Mouse (Mus musculus): ENCODE data around the gene Wwox. TPM values are rescaled to one million over a fixed set of nuclear protein-coding genes. Genes with fewer than 3 reads are reported as not detected.

Wwox gene
- polyA plus RNA-seq, 1 experiment from 2014 or later = 11.3 TPM

GRCm38 (mm10) chr8:114452781-114453221 is 13.3 kb downstream of the Wwox start:
- Histone ChIP-seq H3K9ac (ENCODE audit: low read length) (no peak overlapping the region), H3K4me1 (ENCODE audit: control insufficient read depth in 2 of 2, insufficient read depth in 2 of 2, low read length in 2 of 2) (peaks cover 27% of the 10 kb centered on the region in 2 experiments), H3K36me3 (ENCODE audit: control insufficient read depth, insufficient read depth, low read length) (no peaks in the 10 kb centered on the region), H3K27me3 (ENCODE audit: control insufficient read depth, insufficient read depth, low read length) (no peaks in the 10 kb centered on the region), H3K4me3 (ENCODE audit: control insufficient read depth in 1 of 2, insufficient read depth in 1 of 2, low read depth in 1 of 2, low read length in 2 of 2) (no peak overlapping the region), H3K4me2 (ENCODE audit: low read length) (peak overlapping the region; percentile 7; the same call in 1 of the 2 replicates), H3K27ac (replicated peaks in 1 of 2; ENCODE audit: control insufficient read depth in 1 of 2, insufficient read depth in 1 of 2, low read depth in 2 of 2, low read length in 2 of 2) (no peak overlapping the region), H3K9me3 (ENCODE audit: control insufficient read depth, low read length) (no peaks in the 10 kb centered on the region)
- no peak for ATAC-seq (ENCODE audit: insufficient number of reproducible peaks, insufficient read depth, low FRiP score, low read depth)
- WGBS = 17% methylated on average over 9 of the region's 9 CpGs

GRCm38 (mm10) chr8:114455302-114455701 is 15.8 kb downstream of the Wwox start:
- peaks cover 16 to 24% of the 10 kb centered on the region in 2 experiments for H3K4me1 ChIP-seq (ENCODE audit: control insufficient read depth in 2 of 2, insufficient read depth in 2 of 2, low read length in 2 of 2)
- no peaks in the 10 kb centered on the region for H3K9me3 ChIP-seq (ENCODE audit: control insufficient read depth, low read length)
- H3K9ac ChIP-seq (ENCODE audit: low read length) = no peak overlapping the region
- H3K4me2 ChIP-seq (ENCODE audit: low read length) = no peak overlapping the region
- no peak for ATAC-seq (ENCODE audit: insufficient number of reproducible peaks, insufficient read depth, low FRiP score, low read depth)
- no peaks in the 10 kb centered on the region for H3K36me3 ChIP-seq (ENCODE audit: control insufficient read depth, insufficient read depth, low read length)
- WGBS = 95% methylated on average over 8 of the region's 8 CpGs
- peak overlapping the region; percentile 89 to 95; a peak in 3 of 4 replicates for H3K27ac ChIP-seq (replicated peaks in 1 of 2; ENCODE audit: control insufficient read depth in 1 of 2, insufficient read depth in 1 of 2, low read depth in 2 of 2, low read length in 2 of 2)
- no peak overlapping the region for H3K4me3 ChIP-seq (ENCODE audit: control insufficient read depth in 1 of 2, insufficient read depth in 1 of 2, low read depth in 1 of 2, low read length in 2 of 2)
- H3K27me3 ChIP-seq (ENCODE audit: control insufficient read depth, insufficient read depth, low read length) = no peaks in the 10 kb centered on the region

DNA sequence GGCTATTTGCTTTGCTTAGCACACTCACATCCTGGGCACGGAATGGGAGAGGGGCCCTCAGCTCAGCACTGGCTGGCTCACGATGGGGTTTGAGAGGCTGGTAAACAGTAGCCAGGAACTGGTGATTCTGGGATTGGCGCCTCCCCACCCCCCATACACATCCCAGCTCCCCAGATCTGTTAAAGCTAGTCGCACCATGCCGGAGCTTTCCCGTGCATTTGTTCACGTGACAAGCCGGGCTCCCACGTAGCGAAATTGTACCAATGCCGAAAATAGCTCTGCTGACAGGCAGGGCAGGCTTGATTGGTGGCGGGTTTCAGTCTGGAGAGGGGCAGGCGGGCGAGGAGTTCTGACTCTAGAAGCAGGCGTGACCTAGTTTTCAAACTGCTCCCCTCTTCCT is 16.5 kb downstream of the Wwox start:
- H3K27me3 ChIP-seq (ENCODE audit: control insufficient read depth, insufficient read depth, low read length) = no peaks in the 10 kb centered on the region
- H3K9me3 ChIP-seq (ENCODE audit: control insufficient read depth, low read length) = no peaks in the 10 kb centered on the region
- peak overlapping the region; percentile 71 for H3K9ac ChIP-seq (ENCODE audit: low read length)
- WGBS = 27% methylated on average over 15 of the region's 15 CpGs
- H3K4me1 ChIP-seq (ENCODE audit: control insufficient read depth in 2 of 2, insufficient read depth in 2 of 2, low read length in 2 of 2) = peaks cover 16 to 24% of the 10 kb centered on the region in 2 experiments
- peak; percentile 57 for ATAC-seq (ENCODE audit: insufficient number of reproducible peaks, insufficient read depth, low FRiP score, low read depth)
- H3K27ac ChIP-seq (replicated peaks in 1 of 2; ENCODE audit: control insufficient read depth in 1 of 2, insufficient read depth in 1 of 2, low read depth in 2 of 2, low read length in 2 of 2) = peak overlapping the region; percentile 89 to 95
- H3K4me3 ChIP-seq (ENCODE audit: control insufficient read depth in 1 of 2, insufficient read depth in 1 of 2, low read depth in 1 of 2, low read length in 2 of 2) = peak overlapping the region; percentile 22 to 40
- H3K4me2 ChIP-seq (ENCODE audit: low read length) = peak overlapping the region; percentile 60
- H3K36me3 ChIP-seq (ENCODE audit: control insufficient read depth, insufficient read depth, low read length) = no peaks in the 10 kb centered on the region

GRCm38 (mm10) chr8:114458113-114458784 is 18.8 kb downstream of the Wwox start:
- no peaks in the 10 kb centered on the region for H3K36me3 ChIP-seq (ENCODE audit: control insufficient read depth, insufficient read depth, low read length)
- H3K4me1 ChIP-seq (ENCODE audit: control insufficient read depth in 2 of 2, insufficient read depth in 2 of 2, low read length in 2 of 2) = peaks cover 23 to 31% of the 10 kb centered on the region in 2 experiments
- 63% methylated on average over 25 of the region's 25 CpGs for WGBS
- H3K4me2 ChIP-seq (ENCODE audit: low read length) = peak overlapping the region; percentile 25; the same call in 1 of the 2 replicates
- H3K9ac ChIP-seq (ENCODE audit: low read length) = 0 out of 2 replicates have a peak overlapping the region, but pooled peaks have one; percentile 13
- H3K9me3 ChIP-seq (ENCODE audit: control insufficient read depth, low read length) = no peaks in the 10 kb centered on the region
- no peak overlapping the region for H3K4me3 ChIP-seq (ENCODE audit: control insufficient read depth in 1 of 2, insufficient read depth in 1 of 2, low read depth in 1 of 2, low read length in 2 of 2)
- no peaks in the 10 kb centered on the region for H3K27me3 ChIP-seq (ENCODE audit: control insufficient read depth, insufficient read depth, low read length)
- no peak for ATAC-seq (ENCODE audit: insufficient number of reproducible peaks, insufficient read depth, low FRiP score, low read depth)
- H3K27ac ChIP-seq (replicated peaks in 1 of 2; ENCODE audit: control insufficient read depth in 1 of 2, insufficient read depth in 1 of 2, low read depth in 2 of 2, low read length in 2 of 2) = no peak overlapping the region

DNA sequence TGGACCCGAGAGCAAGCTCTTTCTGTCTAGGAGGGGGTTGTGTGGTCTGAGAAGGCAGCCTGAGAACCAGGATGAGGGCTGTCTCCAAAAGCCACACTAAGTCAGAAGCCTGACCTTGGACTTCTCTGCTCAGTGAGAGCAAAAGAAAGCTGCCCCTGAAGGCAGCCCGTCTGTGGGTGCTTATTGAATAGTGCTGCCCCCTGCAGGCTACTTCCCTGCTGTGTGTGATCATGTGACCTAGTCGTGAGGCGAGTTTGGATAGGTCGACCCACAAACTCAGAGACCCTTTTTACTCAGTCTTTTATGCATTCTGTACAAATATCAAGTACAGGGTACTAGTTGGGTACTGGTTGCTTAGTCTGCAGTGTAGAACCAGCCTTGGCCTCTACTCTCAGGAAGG is 21.1 kb downstream of the Wwox start:
- no peak overlapping the region for H3K4me3 ChIP-seq (ENCODE audit: control insufficient read depth in 1 of 2, insufficient read depth in 1 of 2, low read depth in 1 of 2, low read length in 2 of 2)
- H3K4me2 ChIP-seq (ENCODE audit: low read length) = no peak overlapping the region
- no peak overlapping the region for H3K27ac ChIP-seq (replicated peaks in 1 of 2; ENCODE audit: control insufficient read depth in 1 of 2, insufficient read depth in 1 of 2, low read depth in 2 of 2, low read length in 2 of 2)
- no peak overlapping the region for H3K9ac ChIP-seq (ENCODE audit: low read length)
- H3K4me1 ChIP-seq (ENCODE audit: control insufficient read depth in 2 of 2, insufficient read depth in 2 of 2, low read length in 2 of 2) = peaks cover 23 to 33% of the 10 kb centered on the region in 2 experiments
- no peak for ATAC-seq (ENCODE audit: insufficient number of reproducible peaks, insufficient read depth, low FRiP score, low read depth)
- 69% methylated on average over 5 of the region's 5 CpGs for WGBS
- H3K36me3 ChIP-seq (ENCODE audit: control insufficient read depth, insufficient read depth, low read length) = no peaks in the 10 kb centered on the region
- H3K9me3 ChIP-seq (ENCODE audit: control insufficient read depth, low read length) = no peaks in the 10 kb centered on the region
- H3K27me3 ChIP-seq (ENCODE audit: control insufficient read depth, insufficient read depth, low read length) = no peaks in the 10 kb centered on the region

- peak overlapping the region; percentile 44 for H3K4me2 ChIP-seq (ENCODE audit: low read length)
- WGBS = 67% methylated on average over 11 of the region's 11 CpGs
- H3K27ac ChIP-seq (replicated peaks in 1 of 2; ENCODE audit: control insufficient read depth in 1 of 2, insufficient read depth in 1 of 2, low read depth in 2 of 2, low read length in 2 of 2) = no peak overlapping the region
Observed at GRCm38 (mm10) chr8:114462591-114462990, 23.1 kb downstream of the Wwox start.

DNA sequence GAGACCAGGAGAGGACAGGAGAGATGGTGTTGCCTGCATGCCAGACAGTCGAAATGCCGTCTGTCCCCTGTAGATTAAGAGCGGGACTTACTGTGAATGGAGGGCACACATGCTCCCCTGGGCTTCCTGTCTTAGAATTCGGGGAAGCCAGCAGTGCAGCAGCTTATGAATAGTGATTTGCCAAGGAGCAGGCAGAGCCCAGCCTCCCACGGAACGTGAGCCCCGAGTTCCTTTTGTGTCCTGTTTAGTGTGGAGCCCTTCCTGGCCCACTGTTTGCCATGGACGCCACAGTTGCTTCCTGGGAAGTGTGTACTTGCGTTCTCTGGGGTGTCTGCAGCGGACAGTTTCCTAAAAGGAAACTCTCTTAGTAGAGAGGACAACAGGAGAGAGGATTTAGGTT is 23.9 kb downstream of the Wwox start:
- Histone ChIP-seq H3K27me3 (ENCODE audit: control insufficient read depth, insufficient read depth, low read length) (no peaks in the 10 kb centered on the region), H3K9me3 (ENCODE audit: control insufficient read depth, low read length) (no peaks in the 10 kb centered on the region), H3K4me3 (ENCODE audit: control insufficient read depth in 1 of 2, insufficient read depth in 1 of 2, low read depth in 1 of 2, low read length in 2 of 2) (no peak overlapping the region), H3K9ac (ENCODE audit: low read length) (no peak overlapping the region), H3K4me2 (ENCODE audit: low read length) (peak overlapping the region; percentile 44), H3K36me3 (ENCODE audit: control insufficient read depth, insufficient read depth, low read length) (no peaks in the 10 kb centered on the region), H3K4me1 (ENCODE audit: control insufficient read depth in 2 of 2, insufficient read depth in 2 of 2, low read length in 2 of 2) (peaks cover 9 to 17% of the 10 kb centered on the region in 2 experiments), H3K27ac (replicated peaks in 1 of 2; ENCODE audit: control insufficient read depth in 1 of 2, insufficient read depth in 1 of 2, low read depth in 2 of 2, low read length in 2 of 2) (0 out of 4 replicates have a peak overlapping the region, but pooled peaks of 1 of the 2 experiments have one; percentile 11)
- no peak for ATAC-seq (ENCODE audit: insufficient number of reproducible peaks, insufficient read depth, low FRiP score, low read depth)
- WGBS = 48% methylated on average over 10 of the region's 10 CpGs

More at GRCm38 (mm10) chr8:114462591-114462990, 23.1 kb downstream of the Wwox start:
- Histone ChIP-seq H3K36me3 (ENCODE audit: control insufficient read depth, insufficient read depth, low read length) (no peaks in the 10 kb centered on the region), H3K4me3 (ENCODE audit: control insufficient read depth in 1 of 2, insufficient read depth in 1 of 2, low read depth in 1 of 2, low read length in 2 of 2) (no peak overlapping the region), H3K9me3 (ENCODE audit: control insufficient read depth, low read length) (no peaks in the 10 kb centered on the region), H3K27me3 (ENCODE audit: control insufficient read depth, insufficient read depth, low read length) (no peaks in the 10 kb centered on the region), H3K9ac (ENCODE audit: low read length) (no peak overlapping the region), H3K4me1 (ENCODE audit: control insufficient read depth in 2 of 2, insufficient read depth in 2 of 2, low read length in 2 of 2) (peaks cover 13 to 19% of the 10 kb centered on the region in 2 experiments)
- no peak for ATAC-seq (ENCODE audit: insufficient number of reproducible peaks, insufficient read depth, low FRiP score, low read depth)
